Mouse (Mus musculus) stomach, embryonic 15.5 days (tissue): ENCODE data around the gene Wscd2. TPM values are rescaled to one million over a fixed set of nuclear protein-coding genes. Genes with fewer than 3 reads are reported as not detected.

Experiments used
- ATAC-seq: fragments of 200-750 bp; cut with Nextera tagmentation; 2 replicates; pipeline ENCODE4 v1.8.0; 2017; ENCODE audit warnings: low read depth, moderate number of reproducible peaks, moderate TSS enrichment; ENCODE audit not compliant: insufficient read depth, low FRiP score
- H3K27ac ChIP-seq: fragments of 300-500 bp; sonication (generic); 2 replicates; pipeline ENCODE4 v1.5.1; 2015; ENCODE audit warnings: mild to moderate bottlenecking, inconsistent platforms
- H3K27me3 ChIP-seq: fragments of 300-500 bp; sonication (generic); replicated peaks from 2 replicates; pipeline ENCODE4 v1.6.1; 2015; ENCODE audit warnings: inconsistent platforms
- H3K36me3 ChIP-seq: fragments of 300-500 bp; sonication (generic); 2 replicates; pipeline ENCODE4 v1.6.1; 2015; ENCODE audit warnings: inconsistent platforms
- H3K4me1 ChIP-seq: fragments of 300-500 bp; sonication (generic); 2 replicates; pipeline ENCODE4 v1.6.1; 2015; ENCODE audit warnings: inconsistent platforms
- H3K4me2 ChIP-seq: fragments of 300-500 bp; sonication (generic); 2 replicates; pipeline ENCODE4 v1.6.1; 2015; ENCODE audit warnings: mild to moderate bottlenecking, inconsistent platforms
- H3K4me3 ChIP-seq: fragments of 300-500 bp; sonication (generic); replicated peaks from 2 replicates; pipeline ENCODE4 v1.5.1; 2015; ENCODE audit warnings: inconsistent platforms
- H3K9ac ChIP-seq: fragments of 300-500 bp; sonication (generic); 2 replicates; pipeline ENCODE4 v1.6.1; 2015; ENCODE audit warnings: inconsistent platforms
- H3K9me3 ChIP-seq: fragments of 300-500 bp; sonication (generic); 2 replicates; pipeline ENCODE4 v1.6.1; 2016; ENCODE audit warnings: inconsistent platforms
- WGBS: fragments of 180-500 bp; shearing (Covaris S2); methylation state at CpG from one replicate; pipeline ENCODE4 v1.1.7; 2015; 5-methylcytosine and 5-hydroxymethylcytosine counted together
- polyA plus RNA-seq: library from polyadenylated mRNA; unstranded; fragments of >200 nt; fragmentation: Nextera tagmentation; extraction: Ambion mirVana; gene quantifications from 2 replicates; pipeline ENCODE4 v1.2.1, GENCODE M21; 2015

Wscd2 gene
- polyA plus RNA-seq, 1 experiment from 2014 or later = 6.5 TPM

- H3K4me2 ChIP-seq = no peak overlapping the region
- no peak for ATAC-seq
- 24% methylated on average over 4 of the region's 4 CpGs for WGBS
These were observed 14.5 kb downstream of the Wscd2 start for GRCm38 (mm10) chr5:113504654-113505053.

GRCm38 (mm10) chr5:113506065-113506464, 15.9 kb downstream of the Wscd2 start:
- H3K27ac ChIP-seq = no peak overlapping the region
- no peaks in the 10 kb centered on the region for H3K27me3 ChIP-seq
- no peaks in the 10 kb centered on the region for H3K9me3 ChIP-seq
- ATAC-seq = no peak
- no peak overlapping the region for H3K9ac ChIP-seq
- no peak overlapping the region for H3K4me3 ChIP-seq
- no peak overlapping the region for H3K4me2 ChIP-seq
- no peaks in the 10 kb centered on the region for H3K4me1 ChIP-seq
- H3K36me3 ChIP-seq = no peaks in the 10 kb centered on the region
- 55% methylated on average over 6 of the region's 6 CpGs for WGBS

More at GRCm38 (mm10) chr5:113504654-113505053, 14.5 kb downstream of the Wscd2 start:
- H3K27me3 ChIP-seq = no peaks in the 10 kb centered on the region
- H3K27ac ChIP-seq = no peak overlapping the region
- H3K4me3 ChIP-seq = no peak overlapping the region
- H3K36me3 ChIP-seq = no peaks in the 10 kb centered on the region
- no peaks in the 10 kb centered on the region for H3K4me1 ChIP-seq
- H3K9ac ChIP-seq = no peak overlapping the region
- no peaks in the 10 kb centered on the region for H3K9me3 ChIP-seq

- WGBS = 75% methylated on average over 5 of the region's 5 CpGs
- Histone ChIP-seq H3K4me1 (no peaks in the 10 kb centered on the region), H3K4me3 (no peak overlapping the region), H3K4me2 (no peak overlapping the region), H3K9me3 (no peaks in the 10 kb centered on the region), H3K27ac (no peak overlapping the region), H3K9ac (no peak overlapping the region), H3K36me3 (no peaks in the 10 kb centered on the region), H3K27me3 (no peaks in the 10 kb centered on the region)
- ATAC-seq = no peak
These were observed 16.6 kb downstream of the Wscd2 start for GRCm38 (mm10) chr5:113506779-113507178.

- WGBS = 70% methylated on average over 4 of the region's 4 CpGs
- no peak overlapping the region for H3K4me3 ChIP-seq
These were observed 19.0 kb downstream of the Wscd2 start for GRCm38 (mm10) chr5:113509167-113509566.

GRCm38 (mm10) chr5:113513640-113514039, 23.5 kb downstream of the Wscd2 start:
- H3K27ac ChIP-seq = no peak overlapping the region
- no peak for ATAC-seq
- H3K9ac ChIP-seq = no peak overlapping the region
- H3K4me1 ChIP-seq = no peaks in the 10 kb centered on the region
- no peaks in the 10 kb centered on the region for H3K27me3 ChIP-seq
- 74% methylated on average over 8 of the region's 8 CpGs for WGBS
- no peaks in the 10 kb centered on the region for H3K9me3 ChIP-seq
- H3K36me3 ChIP-seq = no peaks in the 10 kb centered on the region
- H3K4me2 ChIP-seq = no peak overlapping the region
- H3K4me3 ChIP-seq = no peak overlapping the region

More at GRCm38 (mm10) chr5:113509167-113509566, 19.0 kb downstream of the Wscd2 start:
- no peaks in the 10 kb centered on the region for H3K36me3 ChIP-seq
- H3K4me2 ChIP-seq = no peak overlapping the region
- H3K9me3 ChIP-seq = no peaks in the 10 kb centered on the region
- H3K9ac ChIP-seq = no peak overlapping the region
- ATAC-seq = no peak
- H3K27ac ChIP-seq = no peak overlapping the region
- H3K4me1 ChIP-seq = no peaks in the 10 kb centered on the region
- H3K27me3 ChIP-seq = no peaks in the 10 kb centered on the region

- no peak overlapping the region for H3K9ac ChIP-seq
- no peaks in the 10 kb centered on the region for H3K4me1 ChIP-seq
- H3K27me3 ChIP-seq = no peaks in the 10 kb centered on the region
- no peak overlapping the region for H3K4me3 ChIP-seq
- ATAC-seq = no peak
- H3K4me2 ChIP-seq = no peak overlapping the region
- no peaks in the 10 kb centered on the region for H3K36me3 ChIP-seq
- WGBS = 62% methylated on average over 6 of the region's 6 CpGs
- no peaks in the 10 kb centered on the region for H3K9me3 ChIP-seq
- no peak overlapping the region for H3K27ac ChIP-seq
These were observed 23.9 kb downstream of the Wscd2 start for GRCm38 (mm10) chr5:113514062-113514461.

- H3K27ac ChIP-seq = no peak overlapping the region
- no peaks in the 10 kb centered on the region for H3K36me3 ChIP-seq
- no peak overlapping the region for H3K4me3 ChIP-seq
- H3K9me3 ChIP-seq = no peaks in the 10 kb centered on the region
- H3K4me2 ChIP-seq = no peak overlapping the region
- no peak overlapping the region for H3K9ac ChIP-seq
- no peaks in the 10 kb centered on the region for H3K27me3 ChIP-seq
- WGBS = 46% methylated on average over 14 of the region's 14 CpGs
- H3K4me1 ChIP-seq = no peaks in the 10 kb centered on the region
- no peak for ATAC-seq
These were observed 26.2 kb downstream of the Wscd2 start for GRCm38 (mm10) chr5:113516119-113516872.

- Histone ChIP-seq H3K36me3 (no peaks in the 10 kb centered on the region), H3K27ac (no peak overlapping the region), H3K4me3 (no peak overlapping the region), H3K4me1 (no peaks in the 10 kb centered on the region), H3K9me3 (no peaks in the 10 kb centered on the region), H3K4me2 (no peak overlapping the region), H3K9ac (no peak overlapping the region), H3K27me3 (no peaks in the 10 kb centered on the region)
- peak; percentile 18; the same call in 1 of the 2 replicates for ATAC-seq
- WGBS = 29% methylated on average over 14 of the region's 14 CpGs
These were observed 26.8 kb downstream of the Wscd2 start for GRCm38 (mm10) chr5:113516873-113517336.

GRCm38 (mm10) chr5:113517387-113517786, 27.3 kb downstream of the Wscd2 start:
- H3K9me3 ChIP-seq = no peaks in the 10 kb centered on the region
- no peak overlapping the region for H3K4me2 ChIP-seq
- no peaks in the 10 kb centered on the region for H3K27me3 ChIP-seq
- H3K4me3 ChIP-seq = no peak overlapping the region
- no peaks in the 10 kb centered on the region for H3K36me3 ChIP-seq
- H3K27ac ChIP-seq = no peak overlapping the region
- ATAC-seq = no peak
- H3K9ac ChIP-seq = no peak overlapping the region
- 86% methylated on average over 4 of the region's 4 CpGs for whole genome bisulfite sequencing
- no peaks in the 10 kb centered on the region for H3K4me1 ChIP-seq

GRCm38 (mm10) chr5:113521037-113521436, 30.9 kb downstream of the Wscd2 start:
- WGBS = 63% methylated on average over 6 of the region's 6 CpGs
- H3K4me3 ChIP-seq = no peak overlapping the region
- H3K4me2 ChIP-seq = no peak overlapping the region
- H3K9me3 ChIP-seq = no peaks in the 10 kb centered on the region
- no peak overlapping the region for H3K9ac ChIP-seq
- no peak overlapping the region for H3K27ac ChIP-seq
- ATAC-seq = no peak
- H3K36me3 ChIP-seq = no peaks in the 10 kb centered on the region
- no peaks in the 10 kb centered on the region for H3K4me1 ChIP-seq
- H3K27me3 ChIP-seq = no peaks in the 10 kb centered on the region

GRCm38 (mm10) chr5:113538826-113539225, 48.7 kb downstream of the Wscd2 start:
- WGBS = 59% methylated on average over 1 of the region's 1 CpGs
- no peaks in the 10 kb centered on the region for H3K4me1 ChIP-seq

GRCm38 (mm10) chr5:113539438-113539837, 49.3 kb downstream of the Wscd2 start:
- no peak overlapping the region for H3K4me2 ChIP-seq
- 67% methylated on average over 2 of the region's 2 CpGs for whole genome bisulfite sequencing

More at GRCm38 (mm10) chr5:113538826-113539225, 48.7 kb downstream of the Wscd2 start:
- Histone ChIP-seq H3K4me3 (no peak overlapping the region), H3K36me3 (no peaks in the 10 kb centered on the region), H3K4me2 (no peak overlapping the region), H3K9ac (no peak overlapping the region), H3K27me3 (no peaks in the 10 kb centered on the region), H3K9me3 (no peaks in the 10 kb centered on the region), H3K27ac (no peak overlapping the region)
- ATAC-seq = no peak

More at GRCm38 (mm10) chr5:113539438-113539837, 49.3 kb downstream of the Wscd2 start:
- ATAC-seq = no peak
- no peak overlapping the region for H3K9ac ChIP-seq
- H3K4me1 ChIP-seq = no peaks in the 10 kb centered on the region
- H3K9me3 ChIP-seq = no peaks in the 10 kb centered on the region
- no peak overlapping the region for H3K4me3 ChIP-seq
- no peaks in the 10 kb centered on the region for H3K36me3 ChIP-seq
- no peaks in the 10 kb centered on the region for H3K27me3 ChIP-seq
- no peak overlapping the region for H3K27ac ChIP-seq
